Mouse (Mus musculus) liver, embryonic 14.5 days (tissue): ENCODE measurements at regions not wholly inside any gene's neighbourhood (a gene's known extent, or its start where the extent isn't known, plus 50 kb on each side); places are given as distances from the start of the nearest gene placed in this dataset.

Experiments used
- CTCF ChIP-seq: IDR thresholded peaks from 2 replicates; pipeline ENCODE4 v1.5.1; 2016; ENCODE audit warnings: antibody characterized with exemption, low read depth, control low read depth
- EP300 ChIP-seq: IDR thresholded peaks from 2 replicates; pipeline ENCODE4 v1.6.1; 2016; ENCODE audit warnings: antibody characterized with exemption, low read depth

DNA sequence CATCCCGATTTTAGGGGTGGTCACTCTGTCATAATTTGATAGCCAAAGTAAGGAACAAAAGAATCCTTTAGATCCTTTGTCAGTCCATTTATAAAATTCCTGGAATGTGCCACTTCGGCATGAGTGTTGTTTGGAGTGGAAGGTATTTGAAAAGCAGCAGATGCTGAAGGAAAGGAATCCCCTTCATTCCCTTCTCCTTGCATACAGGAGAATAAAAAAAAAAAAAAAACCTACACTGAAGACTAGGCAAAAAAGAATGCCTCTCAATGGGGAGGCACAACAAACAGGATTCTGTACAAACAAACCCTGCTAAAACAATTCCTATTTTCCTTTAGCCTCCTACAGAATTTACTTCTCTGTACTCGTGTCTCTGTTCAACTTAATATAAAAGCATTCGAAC lies 59.7 kb upstream of the Atp11b start:
- no peak for TF ChIP-seq EP300
- no peak for TF ChIP-seq CTCF
